ENCODE assay signal across 8 mouse cellular contexts in genomic region chr8:13338901-13339645, GRCm38 (mm10). TPM values are rescaled to one million over a fixed set of nuclear protein-coding genes. Genes with fewer than 3 reads are reported as not detected.
DNase-seq lines count a peak whose midpoint lies in the region; ATAC-seq lines count a peak whose summit lies in the region.

No protein-coding gene starts in this region.

- peak; percentile 50 to 51 for DNase-seq in right cerebral cortex, postnatal 10 days (ENCODE audit: low spot score in 2 of 2)
- no peak for DNase-seq in right cerebral cortex, postnatal 36 days (ENCODE audit: low spot score in 2 of 2)
- DNase-seq in cerebellum, adult 11 months = peak; percentile 43
- DNase-seq in gastrocnemius, postnatal 25 days = peak; percentile 27
- DNase-seq in lung, adult 18-20 months = peak; percentile 16 to 33
- DNase-seq in ovary, adult 18-20 months (ENCODE audit: low spot score) = peak; percentile 5

- H3K36me3 ChIP-seq in intestine, embryonic 16.5 days (ENCODE audit: control insufficient read depth, insufficient read depth, low read length) = peaks cover 8% of the 10 kb centered on the region; the same call in 1 of the 2 replicates

- H3K27me3 ChIP-seq in intestine, embryonic 16.5 days (replicated peaks; ENCODE audit: control insufficient read depth, insufficient read depth, low read length) = no peaks in the 10 kb centered on the region

- H3K4me1 ChIP-seq in intestine, embryonic 16.5 days (ENCODE audit: control insufficient read depth, insufficient read depth, low read length) = peaks cover 17% of the 10 kb centered on the region

- 1% methylated on average over 47 of the region's 70 CpGs for WGBS in intestine, embryonic 16.5 days

- H3K9ac ChIP-seq in intestine, embryonic 16.5 days (ENCODE audit: low read depth, low read length) = peak overlapping the region; percentile 96

- ATAC-seq in intestine, embryonic 16.5 days = peak; percentile 65
- no peak for ATAC-seq in monocyte, adult 5-6 weeks (replicated peaks; ENCODE audit: insufficient number of reproducible peaks, low FRiP score, low TSS enrichment, poor library complexity, severe bottlenecking)

- peak overlapping the region; percentile 87 for H3K4me3 ChIP-seq in intestine, embryonic 16.5 days (ENCODE audit: low read length)

- H3K4me2 ChIP-seq in intestine, embryonic 16.5 days (ENCODE audit: low read depth, low read length) = peak overlapping the region; percentile 72

- no peaks in the 10 kb centered on the region for H3K9me3 ChIP-seq in intestine, embryonic 16.5 days (ENCODE audit: control insufficient read depth, low read length)

- peak overlapping the region; percentile 77 for H3K27ac ChIP-seq in intestine, embryonic 16.5 days (ENCODE audit: low read length)

RNA-seq across cellular contexts. Expression of gene Tfdp1, which starts 0.5 kb away (rescaled TPM):
- total RNA-seq in gastrocnemius, postnatal 25 days (2021) = 10 to 100 TPM; 45.5 to 46.3 TPM
- 116 and 123 TPM in 2 replicates for polyA plus RNA-seq in intestine, embryonic 16.5 days (2015; fragmentation: Nextera tagmentation; extraction: Ambion mirVana)
- total RNA-seq in monocyte, adult 5-6 weeks (2017) = 14.2 to 20.1 TPM (median 16.1 TPM) in 3 replicates

RNA-seq across cellular contexts. Expression of gene Tmco3, which starts 51.1 kb away (rescaled TPM):
- total RNA-seq in gastrocnemius, postnatal 25 days (2021) = 10 to 100 TPM; 10.6 to 17.1 TPM
- polyA plus RNA-seq in intestine, embryonic 16.5 days (2015; fragmentation: Nextera tagmentation; extraction: Ambion mirVana) = 28.0 and 32.5 TPM in 2 replicates
- total RNA-seq in monocyte, adult 5-6 weeks (2017) = 9.7 to 19.3 TPM (median 12.1 TPM) in 3 replicates

RNA-seq across cellular contexts. Expression of gene Dcun1d2, which starts 51.1 kb away (rescaled TPM):
- total RNA-seq in gastrocnemius, postnatal 25 days (2021) = 10 to 100 TPM; 61.9 to 67.8 TPM
- 16.9 and 17.7 TPM in 2 replicates for polyA plus RNA-seq in intestine, embryonic 16.5 days (2015; fragmentation: Nextera tagmentation; extraction: Ambion mirVana)
- total RNA-seq in monocyte, adult 5-6 weeks (2017) = 13.0 to 26.2 TPM (median 21.2 TPM) in 3 replicates

RNA-seq across cellular contexts. Expression of gene Atp4b, which starts 57.6 kb away (rescaled TPM):
- total RNA-seq in gastrocnemius, postnatal 25 days (2021) = not detected
- not detected in 2 replicates for polyA plus RNA-seq in intestine, embryonic 16.5 days (2015; fragmentation: Nextera tagmentation; extraction: Ambion mirVana)
- total RNA-seq in monocyte, adult 5-6 weeks (2017) = not detected in 3 replicates

Comparison
In these comparisons a context has a peak if more than half of its experiments do, and no peak if none do; other contexts are left out.
1. DNase-seq: peak in right cerebral cortex, postnatal 10 days (2 of 2), cerebellum, adult 11 months (single experiment), gastrocnemius, postnatal 25 days (single experiment), lung, adult 18-20 months (2 of 2) and ovary, adult 18-20 months (single experiment); none in right cerebral cortex, postnatal 36 days (0 of 2).